Mouse (Mus musculus) mouse embryonic stem cell (cell line): ENCODE measurements around the gene Agbl4.

Experiments used
- in situ Hi-C, 2 experiments: fragments of 300-500 bp; cut with MboI; formaldehyde crosslinking; loops; 1 replicate in 1 of 2; 3 replicates in 1 of 2; pipeline ENCODE4 v1.14.3; 2019 to 2020; ENCODE audit warnings: low sequenced_read_pairs in 2 of 2, low pct_unique_long_range_greater_than_20kb in 1 of 2, mixed read lengths in 1 of 2; ENCODE audit not compliant: unreplicated experiment in 1 of 2

The Agbl4 gene

GRCm38 (mm10) chr4:110397618-110398045, at the start of gene Agbl4:
TSS of gene Agbl4 (plus strand) at chr4:110397661.
- in situ Hi-C loops, result loop anchor here in 1 of 2 experiments (25.0 kb wide), 1 partner anchor 335 kb away; no protein-coding TSS in a partner anchor

- in situ Hi-C loops, result no loop called here
These were observed 46.6 kb upstream of the Agbl4 start for GRCm38 (mm10) chr4:110350856-110351177.

- in situ Hi-C loops, result no loop called here
These were observed 46.1 kb upstream of the Agbl4 start, which contains the start of gene Elavl4 for GRCm38 (mm10) chr4:110351178-110352000. TSS of gene Elavl4 (minus strand) at chr4:110351909.

GRCm38 (mm10) chr4:110352001-110352369, 45.5 kb upstream of the Agbl4 start:
- in situ Hi-C loops, result no loop called here

- in situ Hi-C loops, result no loop called here
These were observed 36.9 kb upstream of the Agbl4 start for GRCm38 (mm10) chr4:110360568-110360967.

- in situ Hi-C loops, result loop anchor here in 1 of 2 experiments (25.0 kb wide), 1 partner anchor 334 kb away; no protein-coding TSS in a partner anchor
These were observed 1.2 kb upstream of the Agbl4 start for GRCm38 (mm10) chr4:110396221-110396620.

GRCm38 (mm10) chr4:110420306-110420705, 22.8 kb downstream of the Agbl4 start:
- in situ Hi-C loops, result no loop called here

- in situ Hi-C loops, result no loop called here
These were observed 30.2 kb downstream of the Agbl4 start for GRCm38 (mm10) chr4:110427653-110428052.

GRCm38 (mm10) chr4:110494371-110494770, 96.9 kb downstream of the Agbl4 start:
- in situ Hi-C loops, result no loop called here

GRCm38 (mm10) chr4:110529804-110530203, 132.3 kb downstream of the Agbl4 start:
- in situ Hi-C loops, result no loop called here

GRCm38 (mm10) chr4:110549223-110549622, 151.8 kb downstream of the Agbl4 start:
- in situ Hi-C loops, result no loop called here

- in situ Hi-C loops, result no loop called here
These were observed 200.3 kb downstream of the Agbl4 start for GRCm38 (mm10) chr4:110597726-110598283.

GRCm38 (mm10) chr4:110641417-110641816, 244.0 kb downstream of the Agbl4 start:
- in situ Hi-C loops, result no loop called here

GRCm38 (mm10) chr4:110662940-110663339, 265.5 kb downstream of the Agbl4 start:
- in situ Hi-C loops, result no loop called here

GRCm38 (mm10) chr4:110674121-110674520, 276.7 kb downstream of the Agbl4 start:
- in situ Hi-C loops, result no loop called here

GRCm38 (mm10) chr4:110735141-110735540, 337.7 kb downstream of the Agbl4 start:
- in situ Hi-C loops, result no loop called here

GRCm38 (mm10) chr4:110757941-110758340, 360.5 kb downstream of the Agbl4 start:
- in situ Hi-C loops, result no loop called here

- in situ Hi-C loops, result no loop called here
These were observed 391.1 kb downstream of the Agbl4 start for GRCm38 (mm10) chr4:110788596-110788995.

- in situ Hi-C loops, result no loop called here
These were observed 402.4 kb downstream of the Agbl4 start for GRCm38 (mm10) chr4:110799902-110800301.

- in situ Hi-C loops, result no loop called here
These were observed 413.5 kb downstream of the Agbl4 start for GRCm38 (mm10) chr4:110810947-110811346.
